In the genomic region with DNA sequence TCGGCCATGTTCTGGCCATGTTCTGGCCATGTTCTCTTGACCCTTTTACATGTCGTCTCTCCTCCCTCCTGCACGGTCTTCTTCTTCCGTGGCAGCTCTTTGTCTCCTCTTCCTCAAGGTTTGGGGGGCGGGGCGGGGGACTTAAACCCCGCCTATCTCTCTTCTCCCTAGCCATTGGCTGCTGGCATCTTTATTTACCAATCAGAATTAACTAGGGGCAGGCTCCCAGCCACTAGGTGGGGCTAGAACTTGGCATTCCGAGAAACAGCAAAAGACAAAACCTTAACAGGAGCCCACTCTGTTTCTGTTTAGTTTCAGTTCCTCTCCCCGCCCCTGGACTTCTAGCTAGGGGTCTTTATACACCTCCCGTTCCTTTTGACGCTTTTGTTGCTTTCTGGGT, we compare ENCODE assay signal across 20 mouse cellular contexts. TPM values are rescaled to one million over a fixed set of nuclear protein-coding genes. Genes with fewer than 3 reads are reported as not detected.
DNase-seq lines count a peak whose midpoint lies in the region; ATAC-seq and TF ChIP-seq lines count a peak whose summit lies in the region.
"Had no signal": no experiment of that assay in that cellular context is flagged by ENCODE, and none has a peak within 500 bp of the region (broad histone marks: within the 10 kb centered on the region; RNA-seq: fewer than 3 reads in every experiment).

No protein-coding gene starts in this region.

- no peak for TF ChIP-seq RAD21 in MEL (IDR thresholded peaks at IDR 0.05; ENCODE audit: low read depth, low read length)

- no peaks in the 10 kb centered on the region for H3K4me1 ChIP-seq in MEL (ENCODE audit: control insufficient read depth in 1 of 2, insufficient read depth in 2 of 2, low read length in 2 of 2)
- peaks cover 0 to 4% of the 10 kb centered on the region in 2 experiments; a peak in 1 of 4 replicates for H3K4me1 ChIP-seq in liver, embryonic 14.5 days (replicated peaks; ENCODE audit: control insufficient read depth in 2 of 2, insufficient read depth in 2 of 2, low read length in 1 of 2)
- no peaks in the 10 kb centered on the region; the same call in 1 of the 2 replicates for H3K4me1 ChIP-seq in midbrain, embryonic 14.5 days (ENCODE audit: control insufficient read depth, insufficient read depth, low read length)
- H3K4me1 ChIP-seq: forebrain, embryonic 12.5 days had no signal

- no peak overlapping the region for H3K4me2 ChIP-seq in liver, embryonic 14.5 days (ENCODE audit: low read depth)
- H3K4me2 ChIP-seq in midbrain, embryonic 14.5 days (ENCODE audit: low read length), result no peak overlapping the region
- H3K4me2 ChIP-seq: forebrain, embryonic 12.5 days; limb, embryonic 13.5 days had no signal

- H3K4me3 ChIP-seq in layer of hippocampus, adult 2 months, result no peak overlapping the region
- peak overlapping the region; percentile 25 to 52; a peak in 2 of 4 replicates for H3K4me3 ChIP-seq in MEL (ENCODE audit: control insufficient read depth in 1 of 2, insufficient read depth in 1 of 2, low read depth in 2 of 2, low read length in 2 of 2)
- no peak overlapping the region for H3K4me3 ChIP-seq in liver, embryonic 14.5 days (ENCODE audit: insufficient read depth in 1 of 2, low read depth in 2 of 2, low read length in 2 of 2)
- no peak overlapping the region for H3K4me3 ChIP-seq in midbrain, embryonic 14.5 days (replicated peaks; ENCODE audit: low read depth, low read length)
- H3K4me3 ChIP-seq: forebrain, embryonic 12.5 days; limb, embryonic 13.5 days; midbrain, embryonic 10.5 days had no signal

- ATAC-seq in liver, embryonic 14.5 days (ENCODE audit: insufficient read depth), result no peak
- no peak for ATAC-seq in midbrain, embryonic 14.5 days (ENCODE audit: low FRiP score, low TSS enrichment)

- no peaks in the 10 kb centered on the region for H3K9me3 ChIP-seq in MEL (replicated peaks; ENCODE audit: insufficient read depth, low read length)
- H3K9me3 ChIP-seq in liver, embryonic 14.5 days (ENCODE audit: control insufficient read depth, low read length), result no peaks in the 10 kb centered on the region
- H3K9me3 ChIP-seq in midbrain, embryonic 14.5 days (ENCODE audit: control insufficient read depth, low read length), result no peaks in the 10 kb centered on the region
- H3K9me3 ChIP-seq: forebrain, embryonic 12.5 days; limb, embryonic 13.5 days; midbrain, embryonic 10.5 days had no signal

- H3K79me2 ChIP-seq in MEL (ENCODE audit: control insufficient read depth, insufficient read depth, low read length, poor library complexity), result no peaks in the 10 kb centered on the region

- no peak overlapping the region for H3K9ac ChIP-seq in MEL (ENCODE audit: control insufficient read depth, low read depth, low read length, poor library complexity, severe bottlenecking)
- no peak overlapping the region for H3K9ac ChIP-seq in liver, embryonic 14.5 days (replicated peaks)
- H3K9ac ChIP-seq in midbrain, embryonic 14.5 days (replicated peaks; ENCODE audit: low read length), result no peak overlapping the region
- H3K9ac ChIP-seq: forebrain, embryonic 12.5 days; limb, embryonic 13.5 days had no signal

- no peaks in the 10 kb centered on the region for H3K36me3 ChIP-seq in MEL (ENCODE audit: control insufficient read depth in 1 of 2, insufficient read depth in 2 of 2, low read length in 2 of 2)
- H3K36me3 ChIP-seq in liver, embryonic 14.5 days (replicated peaks; ENCODE audit: control insufficient read depth, insufficient read depth, low read depth), result no peaks in the 10 kb centered on the region
- H3K36me3 ChIP-seq in midbrain, embryonic 14.5 days (ENCODE audit: control insufficient read depth, insufficient read depth, low read length), result no peaks in the 10 kb centered on the region
- H3K36me3 ChIP-seq: forebrain, embryonic 12.5 days; limb, embryonic 13.5 days; midbrain, embryonic 10.5 days had no signal

- H3K27me3 ChIP-seq in MEL (ENCODE audit: control insufficient read depth in 1 of 2, insufficient read depth in 2 of 2, low read length in 2 of 2), result no peaks in the 10 kb centered on the region; a peak in 1 of 4 replicates
- no peaks in the 10 kb centered on the region for H3K27me3 ChIP-seq in liver, embryonic 14.5 days (ENCODE audit: control insufficient read depth, insufficient read depth, low read length)
- H3K27me3 ChIP-seq in midbrain, embryonic 14.5 days (ENCODE audit: control insufficient read depth, insufficient read depth, low read length), result no peaks in the 10 kb centered on the region

- peak; percentile 24; the same call in 1 of the 2 replicates for TF ChIP-seq CTCF in layer of hippocampus, adult 2 months (conservative IDR thresholded peaks at IDR 0.05)
- peak in 2 of 3 experiments; percentile 52 to 59; a peak in 3 of 6 replicates for TF ChIP-seq CTCF in MEL (IDR thresholded peaks at IDR 0.05 in 2 of 3, conservative IDR thresholded peaks at IDR 0.05 in 1 of 3; ENCODE audit: control insufficient read depth in 1 of 3, insufficient read depth in 1 of 3, low read depth in 2 of 3, low read length in 3 of 3, poor library complexity in 1 of 3, severe bottlenecking in 1 of 3)
- TF ChIP-seq CTCF in liver, embryonic 14.5 days (IDR thresholded peaks at IDR 0.05; ENCODE audit: low read depth), result peak; percentile 19; the same call in 1 of the 2 replicates

- TF ChIP-seq EP300 in MEL (IDR thresholded peaks at IDR 0.05; ENCODE audit: low read depth in 1 of 2, low read length in 2 of 2), result no peak
- no peak for TF ChIP-seq EP300 in liver, embryonic 14.5 days (IDR thresholded peaks at IDR 0.05; ENCODE audit: low read depth)

- TF ChIP-seq POLR2A in MEL (IDR thresholded peaks at IDR 0.05; ENCODE audit: control insufficient read depth in 1 of 2, insufficient read depth in 1 of 2, low read depth in 1 of 2, low read length in 2 of 2, poor library complexity in 1 of 2), result no peak

- DNase-seq in layer of hippocampus, adult 2 months (ENCODE audit: low spot score in 2 of 2), result no peak
- no peak for DNase-seq in layer of hippocampus, adult 9-11 months
- DNase-seq in 416B (ENCODE audit: low read depth) (peak; percentile 85), MEL (ENCODE audit: low read depth, low spot score) (peak; percentile 87)
- DNase-seq in liver, embryonic 14.5 days (ENCODE audit: low read depth in 3 of 3, low spot score in 3 of 3), result peak in 1 of 3 experiments; percentile 23
- no peak for DNase-seq in midbrain, embryonic 14.5 days
- no peak for DNase-seq in gastrocnemius, postnatal 4 days (ENCODE audit: low spot score in 2 of 2)
- no peak for DNase-seq in adrenal gland, adult 18-20 months (ENCODE audit: low spot score in 2 of 2)
- DNase-seq: adrenal gland, adult 2 months; cerebellum, adult 8-10 months; kidney, adult 11 months; right cerebral cortex, postnatal 14 days had no signal

- WGBS in liver, embryonic 14.5 days (ENCODE audit: insufficient replicate concordance), result 67% methylated on average over 11 of the region's 11 CpGs
- WGBS in midbrain, embryonic 14.5 days, result 85% methylated on average over 11 of the region's 11 CpGs

- H3K27ac ChIP-seq in layer of hippocampus, adult 2 months, result no peak overlapping the region
- no peak overlapping the region for H3K27ac ChIP-seq in MEL (ENCODE audit: control insufficient read depth, low read depth, low read length)
- no peak overlapping the region for H3K27ac ChIP-seq in liver, embryonic 14.5 days
- H3K27ac ChIP-seq in midbrain, embryonic 14.5 days (replicated peaks; ENCODE audit: low read depth, low read length), result no peak overlapping the region
- H3K27ac ChIP-seq: forebrain, embryonic 12.5 days; limb, embryonic 13.5 days; midbrain, embryonic 10.5 days had no signal

TF ChIP-seq in MEL, 35 proteins besides CTCF, POLR2A, EP300 and RAD21:
- TF ChIP-seq USF2 (IDR thresholded peaks at IDR 0.05; ENCODE audit: borderline replicate concordance in 1 of 2, insufficient read depth in 1 of 2, low read depth in 1 of 2, low read length in 2 of 2), result no peak
- no peak for TF ChIP-seq SMC3 (IDR thresholded peaks at IDR 0.05; ENCODE audit: low read depth, low read length)
- TF ChIP-seq NELFE (IDR thresholded peaks at IDR 0.05; ENCODE audit: low read depth, low read length), result 0 out of 2 replicates have a peak, but pooled peaks have one; percentile 12
- no peak for TF ChIP-seq KAT2A (conservative IDR thresholded peaks at IDR 0.05; ENCODE audit: low read depth, low read length)
- no peak for TF ChIP-seq MAFK (IDR thresholded peaks at IDR 0.05; ENCODE audit: borderline replicate concordance, low read depth, low read length)

RNA-seq across cellular contexts. Expression of a gene that starts 32.2 kb away (rescaled TPM):
- total RNA-seq in layer of hippocampus, adult 2 months (2021), result not detected
- not detected in 2 replicates for total RNA-seq in MEL (2012; rRNA removed)
- polyA plus RNA-seq in MEL (2012; ENCODE audit: insufficient read depth in 1 of 2, insufficient read length in 2 of 2, low read depth in 1 of 2, low replicate concordance in 2 of 2, missing spikeins in 1 of 2), result not detected
- polyA plus RNA-seq in liver, embryonic 14.5 days (2012; rRNA removed), result not detected in 2 replicates
- not detected in 2 replicates for polyA plus RNA-seq in liver, embryonic 14.5 days (2014; fragmentation: Nextera tagmentation; extraction: Ambion mirVana)
- not detected in 2 replicates for polyA plus RNA-seq in midbrain, embryonic 14.5 days (2014; fragmentation: Nextera tagmentation; extraction: Ambion mirVana)
- under 1 TPM in 1 of 2 experiments, not detected in 1; 0.56 TPM for total RNA-seq in gastrocnemius, postnatal 4 days (2021)
- not detected for total RNA-seq in adrenal gland, adult 18-20 months (2021)
- total RNA-seq: adrenal gland, adult 2 months; gastrocnemius, adult 8-10 months; layer of hippocampus, adult 18-20 months had no signal
- polyA plus RNA-seq: embryonic facial prominence, embryonic 11.5 days; forebrain, embryonic 12.5 days; heart, postnatal 0 days; midbrain, embryonic 10.5 days; neural tube, embryonic 14.5 days had no signal

RNA-seq across cellular contexts. Expression of a gene that starts 39.2 kb away (rescaled TPM):
- 10 to 100 TPM; 49.5 to 49.7 TPM for total RNA-seq in layer of hippocampus, adult 2 months (2021)
- total RNA-seq in MEL (2012; rRNA removed), result 4.7 and 5.2 TPM in 2 replicates
- polyA plus RNA-seq in MEL (2012; ENCODE audit: insufficient read depth in 1 of 2, insufficient read length in 2 of 2, low read depth in 1 of 2, low replicate concordance in 2 of 2, missing spikeins in 1 of 2), result 1 to 10 TPM in 1 of 2 experiments, not detected in 1; 6.4 TPM
- 0.55 and 0.63 TPM in 2 replicates for polyA plus RNA-seq in liver, embryonic 14.5 days (2012; rRNA removed)
- 0.37 and 0.39 TPM in 2 replicates for polyA plus RNA-seq in liver, embryonic 14.5 days (2014; fragmentation: Nextera tagmentation; extraction: Ambion mirVana)
- polyA plus RNA-seq in midbrain, embryonic 14.5 days (2014; fragmentation: Nextera tagmentation; extraction: Ambion mirVana), result 15.3 and 16.2 TPM in 2 replicates
- total RNA-seq in gastrocnemius, postnatal 4 days (2021), result 1 to 10 TPM; 4.6 to 4.9 TPM
- total RNA-seq in adrenal gland, adult 18-20 months (2021), result 10 to 100 TPM; 10.9 to 12.2 TPM

Comparison
In these comparisons a context has a peak if more than half of its experiments do, and no peak if none do; other contexts are left out.
1. DNase-seq: peak in 416B (single experiment) and MEL (single experiment); none in layer of hippocampus, adult 2 months (0 of 2), layer of hippocampus, adult 9-11 months (single experiment), midbrain, embryonic 14.5 days (single experiment), gastrocnemius, postnatal 4 days (0 of 2) and adrenal gland, adult 18-20 months (0 of 2).
2. H3K4me3 ChIP-seq: peak in MEL (2 of 2); none in layer of hippocampus, adult 2 months (single experiment), liver, embryonic 14.5 days (0 of 2) and midbrain, embryonic 14.5 days (single experiment).
3. Peak in every context shown above with its lines, with median percentiles within 50 percentile points of each other: CTCF ChIP-seq.